Comparison of ENCODE assay signal across 7 mouse cellular contexts in genomic region chr6:145302907-145303640, GRCm38 (mm10). TPM values are rescaled to one million over a fixed set of nuclear protein-coding genes. Genes with fewer than 3 reads are reported as not detected.
DNase-seq lines count a peak whose midpoint lies in the region; ATAC-seq and TF ChIP-seq lines count a peak whose summit lies in the region.

No protein-coding gene starts in this region.

- peak overlapping the region; percentile 78 for H3K9ac ChIP-seq in MEL (ENCODE audit: control insufficient read depth, low read depth, low read length, poor library complexity, severe bottlenecking)
- peak overlapping the region; percentile 39 for H3K9ac ChIP-seq in heart, embryonic 16.5 days (ENCODE audit: low read length)
- peak overlapping the region; percentile 42 for H3K9ac ChIP-seq in liver, embryonic 14.5 days (replicated peaks)
- no peak overlapping the region for H3K9ac ChIP-seq in stomach, postnatal 0 days (ENCODE audit: low read length)

- peak; percentile 69 to 89 for TF ChIP-seq EP300 in MEL (IDR thresholded peaks at IDR 0.05; ENCODE audit: low read depth in 1 of 2, low read length in 2 of 2)
- no peak for TF ChIP-seq EP300 in liver, embryonic 14.5 days (IDR thresholded peaks at IDR 0.05; ENCODE audit: low read depth)
- no peak for TF ChIP-seq EP300 in stomach, postnatal 0 days (optimal IDR thresholded peaks at IDR 0.05)

- peak overlapping the region; percentile 64 for H3K4me2 ChIP-seq in heart, embryonic 16.5 days (ENCODE audit: low read depth, low read length)
- peak overlapping the region; percentile 68 for H3K4me2 ChIP-seq in liver, embryonic 14.5 days (ENCODE audit: low read depth)
- H3K4me2 ChIP-seq in stomach, postnatal 0 days (replicated peaks; ENCODE audit: low read depth): peak overlapping the region; percentile 46

- H3K27me3 ChIP-seq in MEL (ENCODE audit: control insufficient read depth in 1 of 2, insufficient read depth in 2 of 2, low read length in 2 of 2): no peaks in the 10 kb centered on the region
- H3K27me3 ChIP-seq in heart, embryonic 16.5 days (ENCODE audit: control insufficient read depth, insufficient read depth, low read length): peaks cover 48% of the 10 kb centered on the region
- no peaks in the 10 kb centered on the region for H3K27me3 ChIP-seq in liver, embryonic 14.5 days (ENCODE audit: control insufficient read depth, insufficient read depth, low read length)
- H3K27me3 ChIP-seq in stomach, postnatal 0 days (ENCODE audit: control insufficient read depth, insufficient read depth, low read length): no peaks in the 10 kb centered on the region

- TF ChIP-seq RAD21 in MEL (IDR thresholded peaks at IDR 0.05; ENCODE audit: low read depth, low read length): no peak

- WGBS in heart, embryonic 16.5 days: 31% methylated on average over 21 of the region's 22 CpGs
- 12% methylated on average over 22 of the region's 22 CpGs for WGBS in liver, embryonic 14.5 days (ENCODE audit: insufficient replicate concordance)
- 53% methylated on average over 22 of the region's 22 CpGs for WGBS in stomach, postnatal 0 days

- peak overlapping the region; percentile 93 for H3K27ac ChIP-seq in MEL (ENCODE audit: control insufficient read depth, low read depth, low read length)
- H3K27ac ChIP-seq in heart, embryonic 16.5 days (ENCODE audit: low read length): peak overlapping the region; percentile 58
- H3K27ac ChIP-seq in liver, embryonic 14.5 days: peak overlapping the region; percentile 24
- peak overlapping the region; percentile 53; the same call in 1 of the 2 replicates for H3K27ac ChIP-seq in stomach, postnatal 0 days (replicated peaks)

- peaks cover 6 to 20% of the 10 kb centered on the region in 2 experiments for H3K4me1 ChIP-seq in MEL (ENCODE audit: control insufficient read depth in 1 of 2, insufficient read depth in 2 of 2, low read length in 2 of 2)
- peaks cover 14% of the 10 kb centered on the region for H3K4me1 ChIP-seq in heart, embryonic 16.5 days (ENCODE audit: control insufficient read depth, insufficient read depth, low read length)
- peaks cover 4 to 30% of the 10 kb centered on the region in 2 experiments; a peak in 3 of 4 replicates for H3K4me1 ChIP-seq in liver, embryonic 14.5 days (replicated peaks; ENCODE audit: control insufficient read depth in 2 of 2, insufficient read depth in 2 of 2, low read length in 1 of 2)
- H3K4me1 ChIP-seq in stomach, postnatal 0 days (replicated peaks; ENCODE audit: control insufficient read depth, insufficient read depth): no peaks in the 10 kb centered on the region

- TF ChIP-seq CTCF in MEL (IDR thresholded peaks at IDR 0.05 in 2 of 3, conservative IDR thresholded peaks at IDR 0.05 in 1 of 3; ENCODE audit: control insufficient read depth in 1 of 3, insufficient read depth in 1 of 3, low read depth in 2 of 3, low read length in 3 of 3, poor library complexity in 1 of 3, severe bottlenecking in 1 of 3): no peak
- no peak for TF ChIP-seq CTCF in liver, embryonic 14.5 days (IDR thresholded peaks at IDR 0.05; ENCODE audit: low read depth)
- no peak for TF ChIP-seq CTCF in stomach, postnatal 0 days (IDR thresholded peaks at IDR 0.05; ENCODE audit: low read depth)

- H3K79me2 ChIP-seq in MEL (ENCODE audit: control insufficient read depth, insufficient read depth, low read length, poor library complexity): peaks cover 18% of the 10 kb centered on the region

- ATAC-seq in heart, embryonic 16.5 days (replicated peaks; ENCODE audit: extremely low read depth, insufficient read depth, low FRiP score): no peak
- peak; percentile 11; the same call in 1 of the 2 replicates for ATAC-seq in liver, embryonic 14.5 days (ENCODE audit: insufficient read depth)
- no peak for ATAC-seq in stomach, postnatal 0 days (ENCODE audit: low FRiP score, low TSS enrichment)

- H3K4me3 ChIP-seq in MEL (ENCODE audit: control insufficient read depth in 1 of 2, insufficient read depth in 1 of 2, low read depth in 2 of 2, low read length in 2 of 2): peak overlapping the region; percentile 66 to 75
- peak overlapping the region; percentile 43 for H3K4me3 ChIP-seq in heart, embryonic 16.5 days (ENCODE audit: low read length)
- peak overlapping the region; percentile 34 to 45 for H3K4me3 ChIP-seq in liver, embryonic 14.5 days (ENCODE audit: insufficient read depth in 1 of 2, low read depth in 2 of 2, low read length in 2 of 2)
- H3K4me3 ChIP-seq in stomach, postnatal 0 days (ENCODE audit: low read depth, low read length): peak overlapping the region; percentile 24

- peak; percentile 10 for DNase-seq in CD4-positive helper T cell, adult 2 months (ENCODE audit: low read depth, low spot score)
- peak; percentile 95 for DNase-seq in MEL (ENCODE audit: low read depth, low spot score)
- peak in 1 of 3 experiments; percentile 16 for DNase-seq in liver, embryonic 14.5 days (ENCODE audit: low read depth in 3 of 3, low spot score in 3 of 3)
- DNase-seq in stomach, postnatal 0 days (ENCODE audit: low spot score): no peak
- DNase-seq in right cerebral cortex, postnatal 14 days: no peak
- DNase-seq in left cerebral cortex, postnatal 25 days (ENCODE audit: low spot score in 2 of 2): no peak

- peak; percentile 40 to 67; a peak in 2 of 4 replicates for TF ChIP-seq POLR2A in MEL (IDR thresholded peaks at IDR 0.05; ENCODE audit: control insufficient read depth in 1 of 2, insufficient read depth in 1 of 2, low read depth in 1 of 2, low read length in 2 of 2, poor library complexity in 1 of 2)

- H3K36me3 ChIP-seq in MEL (ENCODE audit: control insufficient read depth in 1 of 2, insufficient read depth in 2 of 2, low read length in 2 of 2): peaks cover 0 to 16% of the 10 kb centered on the region in 2 experiments; a peak in 3 of 4 replicates
- H3K36me3 ChIP-seq in heart, embryonic 16.5 days (ENCODE audit: control insufficient read depth, insufficient read depth): no peaks in the 10 kb centered on the region
- H3K36me3 ChIP-seq in liver, embryonic 14.5 days (replicated peaks; ENCODE audit: control insufficient read depth, insufficient read depth, low read depth): no peaks in the 10 kb centered on the region
- H3K36me3 ChIP-seq in stomach, postnatal 0 days (ENCODE audit: control insufficient read depth, insufficient read depth, low read length): no peaks in the 10 kb centered on the region

- H3K9me3 ChIP-seq in MEL (replicated peaks; ENCODE audit: insufficient read depth, low read length): no peaks in the 10 kb centered on the region
- H3K9me3 ChIP-seq in heart, embryonic 16.5 days (replicated peaks; ENCODE audit: control insufficient read depth, low read length): peaks cover 2% of the 10 kb centered on the region; the same call in 1 of the 2 replicates
- no peaks in the 10 kb centered on the region for H3K9me3 ChIP-seq in liver, embryonic 14.5 days (ENCODE audit: control insufficient read depth, low read length)
- H3K9me3 ChIP-seq in stomach, postnatal 0 days (ENCODE audit: control insufficient read depth, low read length): no peaks in the 10 kb centered on the region

- intact Hi-C loops in left cerebral cortex, postnatal 25 days (cut with DNase I): no loop called here

TF ChIP-seq in MEL, 35 proteins besides CTCF, POLR2A, EP300 and RAD21 (continues in another document):
- TF ChIP-seq GATA1 (IDR thresholded peaks at IDR 0.05; ENCODE audit: low read depth, low read length): peak; percentile 65
- peak; percentile 10; the same call in 1 of the 2 replicates for TF ChIP-seq JUND (IDR thresholded peaks at IDR 0.05; ENCODE audit: low read depth, low read length)
- 0 out of 2 replicates have a peak, but pooled peaks have one; percentile 12 for TF ChIP-seq CHD1 (IDR thresholded peaks at IDR 0.05; ENCODE audit: low read depth, low read length)
- no peak for TF ChIP-seq ZMIZ1 (IDR thresholded peaks at IDR 0.05; ENCODE audit: low read depth, low read length)
- TF ChIP-seq HCFC1 (IDR thresholded peaks at IDR 0.05; ENCODE audit: low read depth, low read length): peak; percentile 83
- TF ChIP-seq KAT2A (conservative IDR thresholded peaks at IDR 0.05; ENCODE audit: low read depth, low read length): peak; percentile 42; the same call in 1 of the 2 replicates
- TF ChIP-seq ZC3H11A (IDR thresholded peaks at IDR 0.05; ENCODE audit: low read depth, low read length): no peak
- 0 out of 2 replicates have a peak, but pooled peaks have one; percentile 57 for TF ChIP-seq MYC (IDR thresholded peaks at IDR 0.05; ENCODE audit: low read depth, low read length)
- TF ChIP-seq TBP (IDR thresholded peaks at IDR 0.05; ENCODE audit: low read depth, low read length): peak; percentile 76
- no peak for TF ChIP-seq SMC3 (IDR thresholded peaks at IDR 0.05; ENCODE audit: low read depth, low read length)
- no peak; the same call in 1 of the 2 replicates for TF ChIP-seq MXI1 (IDR thresholded peaks at IDR 0.05; ENCODE audit: low read depth, low read length)
- peak; percentile 73 for TF ChIP-seq RCOR1 (IDR thresholded peaks at IDR 0.05; ENCODE audit: low read depth, low read length)
- TF ChIP-seq MAZ (IDR thresholded peaks at IDR 0.05; ENCODE audit: low read depth, low read length): peak; percentile 99
- peak; percentile 85 for TF ChIP-seq TCF12 (IDR thresholded peaks at IDR 0.05; ENCODE audit: low read depth, low read length)
- peak; percentile 71 for TF ChIP-seq SIN3A (IDR thresholded peaks at IDR 0.05; ENCODE audit: low read length)
- TF ChIP-seq MEF2A (IDR thresholded peaks at IDR 0.05; ENCODE audit: extremely low read depth, insufficient replicate concordance, low read depth, low read length, poor library complexity, severe bottlenecking): no peak
- TF ChIP-seq CHD2 (IDR thresholded peaks at IDR 0.05; ENCODE audit: low read length): peak; percentile 54
- no peak for TF ChIP-seq POLR2AphosphoS5 (IDR thresholded peaks at IDR 0.05; ENCODE audit: borderline replicate concordance, low read depth, low read length)
- TF ChIP-seq POLR2AphosphoS2 (IDR thresholded peaks at IDR 0.05; ENCODE audit: low read length): 0 out of 2 replicates have a peak, but pooled peaks have one; percentile 8
- TF ChIP-seq TAL1 (IDR thresholded peaks at IDR 0.05; ENCODE audit: low read length): peak; percentile 92
- TF ChIP-seq USF1 (IDR thresholded peaks at IDR 0.05; ENCODE audit: low read depth, low read length): no peak
- no peak for TF ChIP-seq BHLHE40 (IDR thresholded peaks at IDR 0.05; ENCODE audit: borderline replicate concordance, low read depth, low read length)

RNA-seq across cellular contexts. Expression of gene Kras, which starts 53.0 kb away (rescaled TPM):
- 15.6 and 15.9 TPM in 2 replicates for total RNA-seq in MEL (2012; rRNA removed)
- polyA plus RNA-seq in MEL (2012; ENCODE audit: insufficient read depth in 1 of 2, insufficient read length in 2 of 2, low read depth in 1 of 2, low replicate concordance in 2 of 2, missing spikeins in 1 of 2): 10 to 100 TPM in 1 of 2 experiments, not detected in 1; 44.3 TPM
- polyA plus RNA-seq in heart, embryonic 16.5 days (2015; fragmentation: Nextera tagmentation; extraction: Ambion mirVana): 44.1 and 45.4 TPM in 2 replicates
- 12.1 and 17.8 TPM in 2 replicates for polyA plus RNA-seq in liver, embryonic 14.5 days (2012; rRNA removed)
- 47.0 and 52.2 TPM in 2 replicates for polyA plus RNA-seq in liver, embryonic 14.5 days (2014; fragmentation: Nextera tagmentation; extraction: Ambion mirVana)
- 59.2 and 67.2 TPM in 2 replicates for polyA plus RNA-seq in stomach, postnatal 0 days (2015; fragmentation: Nextera tagmentation; extraction: Ambion mirVana)
- 10 to 100 TPM; 79.2 to 84.0 TPM for total RNA-seq in left cerebral cortex, postnatal 25 days (2021)

Comparison
In these comparisons a context has a peak if more than half of its experiments do, and no peak if none do; other contexts are left out.
1. DNase-seq: peak in CD4-positive helper T cell, adult 2 months (single experiment) and MEL (single experiment); none in stomach, postnatal 0 days (single experiment), right cerebral cortex, postnatal 14 days (single experiment) and left cerebral cortex, postnatal 25 days (0 of 2).
2. H3K27ac ChIP-seq: peak in every context shown above with its lines; median percentile 93 in MEL; 58 in heart, embryonic 16.5 days; 53 in stomach, postnatal 0 days; 24 in liver, embryonic 14.5 days.
3. Peak in every context shown above with its lines, with median percentiles within 50 percentile points of each other: H3K4me3 ChIP-seq and H3K4me2 ChIP-seq.